Mouse (Mus musculus) olfactory bulb, adult 2 months (tissue): Measurements from ENCODE around the gene Spata2. TPM values are rescaled to one million over a fixed set of nuclear protein-coding genes. Genes with fewer than 3 reads are reported as not detected.

Experiments
- H3K27ac ChIP-seq: fragments of 200-500 bp; 2 replicates; pipeline ENCODE4 v1.5.1; 2012; ENCODE audit warnings: low read depth, low read length; ENCODE audit not compliant: insufficient read depth
- H3K4me1 ChIP-seq: fragments of 200-500 bp; 2 replicates; pipeline ENCODE4 v1.6.1; 2012; ENCODE audit warnings: low read length; ENCODE audit not compliant: control insufficient read depth, insufficient read depth
- H3K4me3 ChIP-seq: fragments of 200-500 bp; 2 replicates; pipeline ENCODE4 v1.5.1; 2012; ENCODE audit warnings: mild to moderate bottlenecking, low read depth, low read length, moderate library complexity; ENCODE audit not compliant: insufficient read depth
- CTCF ChIP-seq: fragments of 200-500 bp; IDR thresholded peaks from 2 replicates; pipeline ENCODE4 v1.5.1; 2012; ENCODE audit warnings: low read depth, mild to moderate bottlenecking, low read length, moderate library complexity; ENCODE audit not compliant: insufficient read depth
- POLR2A ChIP-seq: fragments of 200-500 bp; IDR thresholded peaks from 2 replicates; pipeline ENCODE4 v1.6.1; 2012; ENCODE audit warnings: mild to moderate bottlenecking, low read depth, low read length, moderate library complexity; ENCODE audit not compliant: insufficient read depth
- WGBS: fragments of 180-500 bp; shearing (Covaris S2); methylation state at CpG from one replicate; pipeline ENCODE4 v1.1.7; 2018; 5-methylcytosine and 5-hydroxymethylcytosine counted together
- polyA plus RNA-seq: library from polyadenylated mRNA; stranded (reverse); fragments of >200 nt; gene quantifications from 2 replicates; pipeline ENCODE4 v1.2.4, GENCODE M21; 2012; ENCODE audit warnings: low replicate concordance; ENCODE audit not compliant: missing spikeins, insufficient read depth, insufficient read length

Spata2 gene
- polyA plus RNA-seq, 1 experiment, result not detected

GRCm38 (mm10) chr2:167458548-167458947, 34.1 kb downstream of the Spata2 start:
- WGBS, result 89% methylated on average over 3 of the region's 3 CpGs
- H3K4me3 ChIP-seq, result no peak overlapping the region
- no peaks in the 10 kb centered on the region; the same call in 1 of the 2 replicates for H3K4me1 ChIP-seq
- H3K27ac ChIP-seq, result no peak overlapping the region
- TF ChIP-seq POLR2A (no peak), CTCF (no peak)

DNA sequence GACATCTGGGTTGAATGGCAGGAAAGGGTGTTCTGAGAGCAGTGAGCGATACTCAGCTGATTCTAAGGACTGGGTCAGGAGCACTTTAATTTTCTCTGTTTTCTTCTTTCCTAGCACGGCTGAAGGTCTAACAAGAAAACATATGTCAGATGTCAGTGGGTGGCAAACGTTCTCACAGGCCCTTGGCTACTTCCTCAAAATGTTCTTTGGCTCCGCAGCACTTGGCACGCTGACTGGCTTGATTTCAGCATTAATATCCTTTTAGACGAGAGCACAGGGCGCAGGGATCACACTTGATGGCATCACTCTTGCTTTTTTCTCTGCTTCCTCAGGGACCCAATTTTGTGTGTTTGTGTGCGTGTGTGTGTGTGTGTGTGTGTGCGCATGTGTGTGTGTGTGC, 35.5 kb downstream of the Spata2 start:
- WGBS, result 67% methylated on average over 9 of the region's 9 CpGs
- Histone ChIP-seq H3K27ac (no peak overlapping the region), H3K4me3 (no peak overlapping the region), H3K4me1 (no peaks in the 10 kb centered on the region; the same call in 1 of the 2 replicates)
- TF ChIP-seq CTCF (no peak), POLR2A (no peak)

DNA sequence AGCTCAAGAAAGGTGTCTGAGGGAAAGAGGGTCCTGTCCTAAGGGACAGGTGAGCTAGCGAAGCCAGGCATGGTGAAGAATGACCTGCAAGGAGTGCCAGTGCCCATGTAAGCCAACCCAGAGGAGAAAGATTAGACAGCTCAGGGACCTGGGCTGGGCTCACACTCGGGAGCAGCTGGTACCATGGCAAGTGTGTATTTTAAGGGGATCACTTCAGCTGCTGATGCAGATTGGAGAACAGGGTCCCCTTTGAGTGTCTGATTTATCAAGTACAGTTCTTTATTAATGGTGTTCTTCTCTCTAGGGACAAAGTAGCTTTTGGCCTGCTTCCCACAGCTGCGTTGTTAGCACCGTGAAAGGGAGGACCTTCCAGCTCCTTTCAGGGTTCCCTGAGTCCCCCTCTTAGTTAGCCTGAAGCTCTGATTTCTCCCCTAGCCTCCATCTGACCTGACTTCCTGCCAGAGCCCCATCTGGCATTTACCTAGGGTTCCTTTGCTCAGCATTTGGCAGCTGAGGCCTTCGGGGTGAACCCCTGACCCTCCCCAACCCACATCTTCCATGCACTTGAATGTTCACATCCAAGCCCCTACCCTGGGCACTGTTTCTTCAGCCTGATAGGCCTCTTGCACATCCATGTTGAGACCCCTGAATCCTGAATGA, 36.2 kb downstream of the Spata2 start:
- 53% methylated on average over 5 of the region's 5 CpGs for WGBS

GRCm38 (mm10) chr2:167453814-167454213, 38.9 kb downstream of the Spata2 start:
- no peak for TF ChIP-seq CTCF
- no peak for TF ChIP-seq POLR2A
- H3K4me1 ChIP-seq, result peaks cover 9% of the 10 kb centered on the region
- no peak overlapping the region for H3K27ac ChIP-seq
- H3K4me3 ChIP-seq, result no peak overlapping the region
- WGBS, result 36% methylated on average over 3 of the region's 3 CpGs

More for the DNA sequence above, 36.2 kb downstream of the Spata2 start:
- Histone ChIP-seq H3K4me3 (no peak overlapping the region), H3K4me1 (no peaks in the 10 kb centered on the region; the same call in 1 of the 2 replicates), H3K27ac (no peak overlapping the region)
- TF ChIP-seq POLR2A, result no peak

DNA sequence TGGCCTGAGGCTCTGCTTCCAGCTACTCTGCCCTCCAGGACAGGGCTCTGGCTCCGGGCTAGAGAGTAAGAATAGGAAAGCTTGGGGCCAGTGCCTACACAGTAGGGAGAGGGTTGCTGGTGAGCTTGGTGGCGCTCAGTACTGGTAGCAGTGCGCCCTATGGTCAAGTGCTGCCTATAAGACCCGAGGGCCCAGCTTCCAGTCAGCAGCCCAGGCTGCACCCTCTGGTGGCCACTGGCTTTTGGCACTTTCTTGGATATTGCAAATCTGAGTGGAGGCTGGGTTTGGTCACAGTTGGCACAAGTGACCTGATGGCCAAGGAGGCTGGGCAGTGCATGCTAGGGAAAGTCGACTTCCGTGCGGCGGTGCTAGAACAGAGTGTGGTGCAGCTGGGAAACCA, 42.0 kb downstream of the Spata2 start:
- no peak overlapping the region for H3K27ac ChIP-seq
- H3K4me3 ChIP-seq, result no peak overlapping the region
- TF ChIP-seq CTCF (no peak), POLR2A (no peak)
- peaks cover 23% of the 10 kb centered on the region for H3K4me1 ChIP-seq
- WGBS, result 89% methylated on average over 8 of the region's 8 CpGs

DNA sequence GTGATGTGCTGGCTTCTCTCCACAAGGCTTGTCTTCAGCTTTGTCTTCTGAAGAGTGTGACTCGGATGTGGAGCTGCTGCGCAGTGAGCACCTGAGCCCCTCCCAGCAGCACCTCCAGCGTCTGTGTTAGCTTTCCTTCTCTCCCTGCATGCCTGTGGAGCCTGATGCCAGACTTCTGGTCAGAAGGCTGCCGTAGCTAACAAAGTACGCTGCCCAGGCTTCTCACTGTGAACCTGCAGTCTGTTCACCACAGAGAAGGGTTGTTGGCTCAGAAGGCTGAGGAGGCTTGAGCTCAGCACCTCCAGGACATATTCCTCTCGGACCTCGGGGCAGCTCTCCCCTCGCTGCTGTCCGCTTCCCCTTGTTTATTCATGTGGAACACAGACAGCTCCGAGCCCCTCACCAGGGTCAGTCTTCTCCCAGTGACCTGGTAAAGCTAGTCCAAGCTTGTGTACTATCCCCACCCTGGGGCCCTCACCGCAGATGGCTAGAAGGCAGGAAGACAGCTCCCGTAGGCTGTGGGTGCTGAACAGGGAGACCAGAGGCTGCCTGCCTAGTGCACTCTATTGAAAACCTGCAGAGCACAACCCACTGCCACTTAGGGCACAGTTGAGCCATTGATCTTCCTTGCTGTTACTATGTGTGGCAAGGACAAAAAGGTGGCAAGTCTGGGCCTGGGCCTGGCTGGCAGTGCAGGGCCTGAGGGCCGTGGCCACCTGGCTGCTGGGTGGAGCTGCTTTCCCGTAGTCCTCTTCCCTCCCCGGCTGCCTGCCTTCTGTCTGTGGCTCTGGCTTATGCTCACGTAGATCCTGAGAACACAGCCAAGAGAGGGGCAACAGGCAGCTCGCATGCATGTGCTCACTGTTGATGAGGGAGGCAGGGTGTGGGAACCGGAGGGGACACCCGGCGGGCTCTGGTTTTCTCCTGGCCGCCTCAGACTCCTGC, 43.1 kb downstream of the Spata2 start:
- Histone ChIP-seq H3K4me1 (peaks cover 25% of the 10 kb centered on the region), H3K4me3 (no peak overlapping the region), H3K27ac (no peak overlapping the region)
- 90% methylated on average over 21 of the region's 21 CpGs for WGBS
- no peak for TF ChIP-seq POLR2A

DNA sequence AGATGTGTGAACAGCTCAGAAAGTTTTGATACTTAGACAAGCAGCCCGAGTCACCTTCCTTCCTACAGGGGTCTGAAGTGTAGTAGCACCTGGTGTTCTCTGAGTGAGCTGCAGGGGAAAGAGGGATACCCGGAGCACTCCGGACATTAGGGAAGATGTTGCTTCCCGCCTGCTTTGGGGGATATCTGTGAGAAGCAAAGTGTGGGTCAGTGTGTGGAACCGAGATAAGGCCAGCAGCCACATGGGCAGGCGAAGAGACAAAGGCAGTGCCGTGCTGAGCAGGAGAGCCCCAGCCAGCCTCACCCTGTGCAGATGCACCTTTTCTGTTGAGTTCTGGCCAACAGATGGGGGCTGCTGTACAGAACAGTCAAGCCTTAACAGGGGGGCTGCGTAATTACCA, 45.1 kb downstream of the Spata2 start:
- 79% methylated on average over 8 of the region's 8 CpGs for WGBS
- Histone ChIP-seq H3K4me3 (no peak overlapping the region), H3K27ac (peak overlapping the region; percentile 1; the same call in 1 of the 2 replicates), H3K4me1 (peaks cover 25% of the 10 kb centered on the region)
- TF ChIP-seq POLR2A, result no peak

- no peak overlapping the region for H3K27ac ChIP-seq
- TF ChIP-seq CTCF (no peak), POLR2A (no peak)
- WGBS, result 90% methylated on average over 7 of the region's 7 CpGs
- peaks cover 25% of the 10 kb centered on the region for H3K4me1 ChIP-seq
- no peak overlapping the region for H3K4me3 ChIP-seq
These were observed 45.5 kb downstream of the Spata2 start for GRCm38 (mm10) chr2:167447207-167447606.

DNA sequence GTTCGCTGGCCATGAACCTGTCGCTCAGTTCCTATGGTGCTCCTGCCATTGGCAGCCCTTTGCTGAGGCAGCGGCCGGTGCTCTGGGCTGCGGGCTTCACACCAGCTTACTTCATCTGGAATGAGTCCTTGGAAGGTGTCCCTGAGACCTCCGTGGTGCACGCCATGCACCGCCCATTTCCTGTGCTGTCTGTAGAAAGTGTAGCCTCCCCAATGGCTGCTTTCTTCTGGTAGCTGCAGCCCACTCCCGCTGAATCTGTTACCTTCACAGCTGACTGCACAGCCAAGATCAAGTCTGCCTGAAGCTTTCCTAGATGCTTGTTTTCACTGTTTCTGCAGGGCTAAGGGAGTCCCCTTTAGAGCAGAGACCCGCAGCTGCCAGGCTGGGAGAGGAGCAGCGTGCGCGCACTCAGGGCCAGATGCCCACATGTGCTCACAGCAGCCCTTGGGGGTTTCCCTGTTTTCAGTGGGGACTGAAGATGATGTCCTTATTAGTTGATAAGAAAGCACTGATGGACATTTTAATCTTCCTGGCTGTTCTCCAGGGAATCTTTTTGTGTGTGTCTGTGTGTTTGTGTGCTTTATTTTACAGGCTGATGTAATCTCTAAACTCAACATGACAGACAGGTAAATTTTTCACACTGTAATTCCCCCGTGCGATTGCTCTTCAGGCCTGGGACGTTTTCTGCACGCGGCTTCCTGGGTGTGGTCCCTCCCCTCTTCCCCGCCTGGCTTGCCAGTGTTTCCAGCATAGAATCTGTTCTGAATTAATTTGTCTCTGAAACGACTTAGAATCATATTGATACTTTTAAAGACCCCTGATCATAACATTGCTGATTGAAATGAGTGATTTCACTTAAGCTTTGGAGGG, 46.5 kb downstream of the Spata2 start:
- Histone ChIP-seq H3K27ac (peak overlapping the region; percentile 40; the same call in 1 of the 2 replicates), H3K4me3 (no peak overlapping the region), H3K4me1 (peaks cover 24% of the 10 kb centered on the region)
- TF ChIP-seq POLR2A (no peak), CTCF (no peak)
- 55% methylated on average over 20 of the region's 20 CpGs for WGBS
